Mouse (Mus musculus): ENCODE results near the gene Serpina7.

GRCm38 (mm10) chrX:139051976-139052375 lies 33.1 kb downstream of the Serpina7 start:
- no peak for TF ChIP-seq CTCF (IDR thresholded peaks at IDR 0.05; ENCODE audit: insufficient read depth, low read depth, low read length)
- TF ChIP-seq POLR2A (IDR thresholded peaks at IDR 0.05; ENCODE audit: insufficient read depth, low read depth, low read length): no peak

All from olfactory bulb, adult 2 months (tissue).